Mouse (Mus musculus) embryo, embryonic 10.5 days (tissue): Measurements from ENCODE around the gene Zc2hc1b.

ENCODE experiments used
- DNase-seq: peaks from one replicate; pipeline ENCODE4 v3.0.0-alpha.2; 2015; ENCODE audit warnings: low spot score

The Zc2hc1b gene

GRCm38 (mm10) chr10:13115030-13115429 is 62.8 kb downstream of the Zc2hc1b start:
- peak; percentile 74 for DNase-seq

- DNase-seq = no peak
Observed at GRCm38 (mm10) chr10:13113641-13114040, 64.2 kb downstream of the Zc2hc1b start.

GRCm38 (mm10) chr10:13112849-13113248 is 65.0 kb downstream of the Zc2hc1b start:
- no peak for DNase-seq

GRCm38 (mm10) chr10:13109781-13110180 is 68.0 kb downstream of the Zc2hc1b start:
- no peak for DNase-seq

GRCm38 (mm10) chr10:13108847-13109246 is 69.0 kb downstream of the Zc2hc1b start:
- DNase-seq = peak; percentile 55

- DNase-seq = peak; percentile 90
Observed at GRCm38 (mm10) chr10:13108021-13108548, 69.7 kb downstream of the Zc2hc1b start.

GRCm38 (mm10) chr10:13106909-13107624 is 70.8 kb downstream of the Zc2hc1b start:
- DNase-seq = no peak

- no peak for DNase-seq
Observed at GRCm38 (mm10) chr10:13103838-13104237, 74.0 kb downstream of the Zc2hc1b start.

GRCm38 (mm10) chr10:13102360-13102759 is 75.5 kb downstream of the Zc2hc1b start:
- no peak for DNase-seq

GRCm38 (mm10) chr10:13100061-13100648 is 77.7 kb downstream of the Zc2hc1b start:
- DNase-seq = no peak
